Mouse (Mus musculus) megakaryocyte, embryonic 14.5 days (primary cell): ENCODE measurements around the gene Lsp1.

Experiments used
- FLI1 ChIP-seq: IDR thresholded peaks from 2 replicates; pipeline ENCODE4 v1.6.1; 2012; ENCODE audit warnings: low read length, inconsistent platforms, mixed read lengths
- GATA1 ChIP-seq: IDR thresholded peaks from 3 replicates; pipeline ENCODE4 v1.6.1; 2012; ENCODE audit warnings: mixed read lengths, low read length, inconsistent platforms, borderline replicate concordance

DNA sequence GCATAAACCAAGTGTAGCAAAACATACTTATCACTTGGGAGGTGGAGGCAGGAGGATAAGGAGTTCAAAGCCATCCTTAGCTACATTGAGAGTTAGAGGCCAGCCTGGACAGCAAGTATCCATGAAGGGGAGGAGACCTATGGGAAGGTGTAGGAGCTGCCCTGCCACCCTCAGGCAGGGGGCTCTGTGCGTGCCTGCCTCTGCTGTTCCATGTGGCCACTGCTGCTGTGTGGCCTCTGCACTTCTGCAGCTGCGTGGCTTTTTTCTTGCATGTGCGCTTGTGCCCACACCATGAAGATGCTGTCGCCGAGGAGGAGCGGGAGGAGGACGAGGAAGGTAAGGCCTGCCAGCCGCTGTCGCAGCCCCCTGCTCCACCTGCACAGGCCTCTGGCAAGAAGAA is 46.8 kb downstream of the Lsp1 start:
- no peak for TF ChIP-seq FLI1
- no peak for TF ChIP-seq GATA1
